Mouse (Mus musculus) left cerebral cortex, postnatal 4 days (tissue): ENCODE data around the gene Ribc1. TPM values are rescaled to one million over a fixed set of nuclear protein-coding genes. Genes with fewer than 3 reads are reported as not detected.

Experiments used
- DNase-seq: peaks from one replicate; pipeline ENCODE4 v3.0.0-alpha.2; 2022
- intact Hi-C: fragments of 180-260 bp; cut with DNase I; formaldehyde crosslinking; loops from one replicate; pipeline ENCODE4 v1.15.1; 2025
- total RNA-seq, 2 experiments: library from RNA; stranded (reverse); gene quantifications; 2 replicates each; pipeline ENCODE4 v1.2.3; 2021

The Ribc1 gene
- total RNA-seq, result under 1 TPM; 0.24 to 0.76 TPM

DNA sequence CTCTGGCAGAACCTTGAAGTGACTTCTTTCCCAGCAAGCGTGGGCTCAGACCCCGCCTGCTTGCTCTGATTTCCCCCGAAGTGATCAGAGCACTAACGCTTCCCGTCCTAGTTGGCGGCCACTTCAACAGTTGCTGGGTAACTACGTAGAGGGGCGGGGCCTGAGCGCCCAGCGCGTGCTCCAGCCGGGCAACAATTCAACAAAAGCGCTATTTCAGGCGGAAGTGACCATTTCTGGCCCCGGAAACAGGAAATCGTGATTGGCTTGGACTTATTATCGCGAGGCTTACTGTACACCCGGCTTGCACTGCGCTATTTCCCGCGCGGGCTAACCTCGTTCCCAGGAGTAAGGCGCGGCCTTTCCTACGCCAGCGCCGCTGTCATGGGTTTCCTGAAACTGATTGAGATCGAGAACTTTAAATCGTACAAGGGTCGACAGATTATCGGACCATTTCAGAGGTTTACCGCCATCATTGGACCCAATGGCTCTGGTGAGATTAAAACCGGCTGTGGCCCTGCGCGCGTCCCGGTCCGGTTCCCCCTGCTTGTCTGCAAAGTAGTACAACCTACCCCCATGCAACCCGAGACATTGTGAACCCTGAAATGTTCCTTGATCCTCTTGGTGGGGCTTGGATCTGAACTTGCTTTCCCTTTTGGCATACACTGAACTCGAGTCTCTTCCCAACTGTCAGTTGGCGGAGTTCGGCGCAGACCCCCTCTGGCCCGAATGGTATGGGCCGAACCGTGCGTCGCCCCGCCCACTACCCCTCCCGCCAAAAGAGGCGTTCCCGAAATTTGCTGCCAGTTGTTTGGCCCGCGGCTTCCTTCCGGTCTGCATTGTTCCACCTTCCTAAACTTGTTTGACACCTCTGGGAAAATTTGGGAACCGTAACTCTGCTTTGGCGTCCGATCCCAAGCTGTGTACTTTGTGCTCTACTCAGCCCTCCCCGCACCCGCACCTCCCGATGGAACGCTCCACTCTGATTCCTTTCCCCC, at the start of gene Ribc1, which contains the start of gene Smc1a:
TSS of gene Ribc1 (minus strand) at position 145 of the 995 bp plus-strand sequence.
TSS of gene Smc1a (plus strand) at position 278 of the 995 bp plus-strand sequence.
- DNase-seq, result peak; percentile 90
- intact Hi-C loops, result no loop called here

DNA sequence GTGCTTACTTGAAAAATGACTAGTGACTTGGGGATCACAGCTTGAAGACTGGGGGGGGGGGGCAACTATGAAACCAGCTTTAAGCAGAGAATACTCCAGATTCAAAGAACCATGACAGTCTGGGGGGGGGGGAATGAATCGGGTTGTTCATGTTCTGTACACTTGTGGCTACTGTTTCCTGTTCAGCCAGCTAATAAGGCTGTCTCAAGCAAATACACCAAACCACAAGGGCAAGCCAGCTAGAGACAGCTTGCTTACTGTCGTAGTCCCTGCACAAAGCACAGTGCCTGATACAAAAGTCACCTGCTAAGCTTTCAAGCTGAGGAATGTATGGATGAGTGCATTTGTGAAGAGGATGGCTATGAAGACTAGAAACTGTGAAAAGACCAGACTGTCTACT, 49.6 kb upstream of the Ribc1 start:
- DNase-seq, result no peak
- intact Hi-C loops, result no loop called here

DNA sequence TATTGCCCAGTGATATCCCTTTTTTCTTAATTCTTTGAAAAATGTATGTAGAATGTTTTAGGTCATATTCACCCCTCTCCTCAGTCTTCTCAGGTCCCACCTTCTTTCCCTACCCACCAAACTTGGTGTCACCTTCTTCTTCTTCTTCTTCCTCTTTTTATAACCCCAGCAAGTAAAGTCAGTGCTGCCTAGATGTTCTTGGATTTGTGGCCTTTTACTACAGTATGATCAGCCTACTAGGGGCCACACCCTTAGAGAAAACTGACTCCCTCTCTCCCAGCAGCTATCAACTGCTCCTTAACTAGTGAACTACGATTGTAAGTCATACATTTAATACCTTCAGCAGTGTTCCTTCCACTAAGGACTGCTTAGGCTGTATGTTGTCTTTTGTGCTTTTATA, 38.0 kb upstream of the Ribc1 start:
- no peak for DNase-seq
- intact Hi-C loops, result no loop called here

DNA sequence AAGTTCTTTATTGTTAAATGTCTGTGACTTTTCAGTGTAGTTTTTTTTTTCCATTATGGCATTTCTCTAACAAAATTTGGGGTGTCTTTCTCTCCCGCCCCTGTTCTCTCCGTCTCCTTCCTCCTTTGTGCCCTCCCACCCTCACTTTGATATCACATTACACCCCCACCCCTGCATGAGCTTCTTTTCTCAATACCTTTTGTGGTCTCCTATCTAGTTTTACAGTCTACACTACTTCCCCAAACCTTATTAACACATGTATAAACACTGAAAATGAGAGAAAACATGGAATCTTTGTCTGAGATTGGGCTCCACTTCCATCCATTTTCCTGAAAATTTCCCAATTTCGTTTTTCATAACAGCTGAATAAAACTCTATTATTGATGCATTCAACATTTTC, 36.5 kb upstream of the Ribc1 start:
- DNase-seq, result no peak
- intact Hi-C loops, result no loop called here

DNA sequence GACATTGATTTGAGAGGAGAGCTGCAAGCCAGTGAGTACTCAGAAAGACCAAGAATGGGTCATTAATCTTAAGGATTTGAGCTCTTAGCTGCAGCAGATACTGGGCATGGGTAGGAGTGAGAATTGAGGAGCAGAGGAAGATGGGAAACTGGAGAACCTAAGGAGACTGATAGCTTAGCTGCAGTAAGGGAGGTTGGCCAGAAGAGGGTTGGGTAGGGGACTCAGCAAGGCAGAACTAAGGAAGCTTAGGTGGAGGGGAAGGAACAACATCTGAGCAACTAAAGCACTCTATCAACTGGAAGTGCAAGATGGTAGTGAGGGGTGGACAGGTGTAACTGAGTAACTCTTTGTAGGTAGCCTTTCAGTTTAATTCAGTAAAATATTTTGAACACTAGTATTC, 31.1 kb upstream of the Ribc1 start:
- DNase-seq, result no peak
- intact Hi-C loops, result loop anchor here (10.0 kb wide), 1 partner anchor 98 kb away; the partner anchor contains the start of gene Iqsec2

DNA sequence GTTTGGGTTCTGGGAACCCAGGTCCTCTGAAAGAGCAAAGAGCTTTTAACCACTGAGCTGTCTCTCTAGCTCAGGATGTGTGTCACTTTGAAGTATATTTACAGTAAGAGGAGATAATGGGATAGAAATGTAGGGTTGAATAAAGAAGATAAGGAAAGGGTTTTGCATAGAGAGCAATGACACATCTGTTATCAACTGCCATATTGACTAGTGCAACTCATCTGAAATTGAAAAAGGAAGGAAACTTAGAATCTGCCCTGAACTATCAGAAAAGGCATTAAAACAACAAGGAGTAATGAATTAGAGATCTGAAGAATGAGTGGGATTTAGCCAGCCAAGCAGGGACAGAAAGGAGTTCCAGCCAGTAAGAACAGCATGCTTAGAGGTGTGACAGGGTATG, 23.8 kb upstream of the Ribc1 start:
- no peak for DNase-seq
- intact Hi-C loops, result loop anchor here (10.0 kb wide), 1 partner anchor 105 kb away; the partner anchor contains the start of gene Iqsec2

DNA sequence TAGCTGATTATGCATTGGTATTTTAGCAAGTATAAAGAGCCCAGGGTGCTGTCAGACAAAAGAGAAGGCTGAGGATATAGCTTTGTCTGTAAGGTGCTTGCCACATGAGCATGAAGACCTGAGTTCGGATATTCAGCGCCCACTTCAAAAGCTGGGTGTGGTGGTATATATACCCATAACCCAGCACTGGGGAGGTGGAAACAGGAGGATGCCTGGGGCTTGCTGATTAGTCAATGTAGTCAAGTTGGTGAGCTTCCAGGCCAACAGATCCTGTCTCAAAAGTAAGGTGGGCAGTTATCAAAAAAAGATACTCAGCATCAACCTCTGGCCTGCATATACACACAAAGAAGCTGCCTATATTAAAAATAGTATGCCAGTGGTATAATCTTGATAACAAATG, 3.2 kb upstream of the Ribc1 start:
- intact Hi-C loops, result no loop called here
- DNase-seq, result no peak

DNA sequence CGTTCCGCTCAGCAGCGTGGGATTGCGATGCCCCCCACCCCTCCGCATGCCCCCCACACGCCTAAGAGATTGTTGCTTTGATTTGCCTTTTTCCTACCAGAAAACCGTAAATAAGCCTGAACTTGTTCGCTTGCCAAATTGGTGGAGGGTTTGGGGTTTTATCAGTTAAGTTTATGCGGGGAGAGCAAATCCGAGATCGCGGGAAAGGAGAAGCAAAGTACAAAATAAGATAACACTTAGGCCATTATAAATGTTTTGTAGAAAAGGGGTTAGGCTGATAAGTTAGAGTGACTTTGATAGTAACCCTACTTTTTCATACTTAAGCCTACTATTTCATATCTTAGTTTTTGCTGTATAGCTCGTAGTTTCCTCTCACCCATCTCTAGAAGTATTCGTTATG, 1.1 kb upstream of the Ribc1 start:
- no peak for DNase-seq
- intact Hi-C loops, result no loop called here

DNA sequence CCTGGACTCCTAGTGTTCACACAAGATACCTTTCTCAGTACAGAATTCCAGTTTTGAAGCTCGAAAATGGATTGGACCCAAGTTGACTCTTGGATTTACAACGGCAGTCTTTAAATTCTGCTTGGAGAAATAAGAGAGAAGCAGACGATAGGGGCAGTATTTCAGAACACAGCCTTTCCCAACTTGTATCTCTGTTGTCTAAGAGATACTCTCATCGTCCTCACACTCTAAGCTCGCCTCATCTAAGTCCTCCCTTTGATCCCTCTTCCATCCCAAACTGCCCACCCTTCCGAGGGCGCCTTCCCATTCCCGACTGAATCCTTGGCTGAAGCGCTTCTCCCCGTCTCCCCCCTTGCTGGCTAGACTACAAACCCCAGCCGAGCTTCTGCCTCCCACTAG, 344 bp downstream of the Ribc1 start:
- intact Hi-C loops, result no loop called here
- DNase-seq, result no peak

DNA sequence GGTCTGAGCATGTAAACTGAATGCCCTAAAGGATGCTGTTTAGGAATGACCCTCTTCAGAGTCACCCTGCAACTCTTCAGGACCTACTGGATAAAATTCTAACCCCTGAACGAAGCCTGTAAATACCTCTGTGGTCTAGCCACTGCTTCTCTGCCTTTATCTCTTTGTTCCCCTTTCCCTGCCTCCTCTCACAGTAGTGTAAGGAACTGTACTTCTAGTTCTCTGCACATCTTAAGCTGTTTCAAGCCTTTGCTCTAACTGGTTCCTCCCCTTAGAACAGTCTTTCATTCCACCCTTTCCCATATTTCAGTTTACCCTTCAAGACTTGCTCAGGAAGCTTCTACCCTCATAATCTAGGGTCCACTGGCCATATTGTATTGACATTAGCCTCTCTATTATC, 8.2 kb downstream of the Ribc1 start:
- intact Hi-C loops, result no loop called here
- DNase-seq, result no peak

DNA sequence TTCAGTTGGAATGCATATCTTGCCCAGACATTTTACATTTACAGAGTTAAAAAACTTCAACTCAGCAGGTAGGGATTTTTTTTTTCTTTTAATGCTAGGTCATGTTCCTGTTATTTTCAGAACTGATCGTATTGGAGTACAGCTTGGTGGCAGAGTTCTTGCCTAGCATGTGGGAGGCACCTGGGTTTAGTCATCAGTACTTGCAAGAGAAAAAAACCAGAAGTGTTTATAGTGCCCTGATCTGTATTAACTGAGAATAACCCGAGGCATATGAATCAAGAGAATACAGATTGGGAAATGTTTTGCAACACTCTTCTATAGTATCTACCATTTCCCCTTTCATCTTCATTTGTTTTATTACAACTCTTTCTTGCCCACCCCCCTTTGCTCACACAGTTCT, 13.2 kb downstream of the Ribc1 start:
- DNase-seq, result no peak
- intact Hi-C loops, result no loop called here

DNA sequence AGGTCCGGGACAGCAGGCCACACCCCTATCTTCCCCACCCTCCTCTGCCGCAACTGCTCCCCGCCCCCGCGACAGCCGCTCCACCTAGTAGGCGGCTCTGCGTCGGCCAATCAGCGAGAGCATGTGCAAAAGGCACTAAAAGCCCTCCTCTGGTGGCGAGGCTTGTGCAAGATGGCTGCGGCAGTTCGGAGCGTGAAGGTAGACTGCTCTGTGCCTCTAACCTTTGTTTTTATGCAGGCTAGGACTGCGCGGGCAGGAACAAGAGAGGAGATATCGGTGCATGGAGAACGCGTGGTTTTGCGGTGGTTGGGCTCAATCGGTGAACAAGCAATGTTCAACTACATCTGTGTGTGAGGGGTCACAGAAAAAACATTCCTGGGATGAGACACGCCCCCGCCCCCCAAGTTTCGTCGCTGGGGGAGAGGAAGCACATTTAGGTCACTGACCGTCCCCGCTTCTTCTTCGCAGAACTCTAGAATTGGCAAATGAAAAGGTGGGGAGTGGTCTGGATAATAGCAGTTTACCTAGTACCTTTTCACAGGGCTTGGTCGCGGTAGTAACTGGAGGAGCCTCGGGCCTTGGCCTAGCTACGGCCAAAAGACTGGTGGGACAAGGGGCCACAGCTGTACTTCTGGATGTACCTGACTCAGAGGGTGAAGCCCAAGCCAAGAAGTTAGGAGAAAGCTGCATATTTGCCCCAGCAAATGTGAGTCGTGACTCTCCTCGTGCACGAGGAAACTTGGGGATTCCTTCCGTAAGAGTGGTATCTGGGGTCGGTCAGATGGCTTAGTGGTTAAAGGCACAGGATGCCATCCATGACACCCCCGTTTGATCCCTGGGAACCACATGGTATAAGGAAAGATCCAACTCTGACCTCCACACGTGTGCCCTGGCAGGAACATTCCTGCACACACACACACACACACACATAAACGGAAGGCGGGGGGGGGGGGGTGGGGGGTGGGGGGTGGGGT, 14.1 kb downstream of the Ribc1 start, which contains the start of gene Hsd17b10:
TSS of gene Hsd17b10 (plus strand) at position 109 of the 974 bp plus-strand sequence.
- DNase-seq, result peak; percentile 82
- intact Hi-C loops, result no loop called here

DNA sequence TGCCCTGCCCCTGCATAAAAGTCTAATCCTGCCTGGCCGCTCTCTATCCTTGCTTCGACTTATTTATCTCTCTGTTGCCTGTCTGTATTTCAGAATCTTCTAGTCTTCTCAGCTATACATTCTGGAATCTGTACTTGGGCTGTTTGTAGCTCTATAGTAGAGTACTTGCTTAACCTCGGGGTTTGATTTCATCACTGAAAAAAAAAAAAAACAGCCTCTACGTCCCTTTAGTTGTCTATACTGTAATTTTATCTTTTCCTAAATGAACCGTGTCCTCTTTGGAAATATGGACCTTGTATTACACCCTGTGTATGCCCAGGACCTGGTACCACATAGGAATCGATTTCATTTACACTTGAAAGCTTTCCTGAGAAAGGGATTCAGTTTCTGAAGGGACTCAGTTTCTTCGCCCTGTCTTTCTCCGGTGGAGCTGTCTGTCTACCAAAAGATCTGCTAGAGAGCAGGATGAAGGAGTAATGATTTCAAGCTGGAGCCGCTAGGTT, 14.9 kb downstream of the Ribc1 start:
- intact Hi-C loops, result no loop called here
- DNase-seq, result no peak

DNA sequence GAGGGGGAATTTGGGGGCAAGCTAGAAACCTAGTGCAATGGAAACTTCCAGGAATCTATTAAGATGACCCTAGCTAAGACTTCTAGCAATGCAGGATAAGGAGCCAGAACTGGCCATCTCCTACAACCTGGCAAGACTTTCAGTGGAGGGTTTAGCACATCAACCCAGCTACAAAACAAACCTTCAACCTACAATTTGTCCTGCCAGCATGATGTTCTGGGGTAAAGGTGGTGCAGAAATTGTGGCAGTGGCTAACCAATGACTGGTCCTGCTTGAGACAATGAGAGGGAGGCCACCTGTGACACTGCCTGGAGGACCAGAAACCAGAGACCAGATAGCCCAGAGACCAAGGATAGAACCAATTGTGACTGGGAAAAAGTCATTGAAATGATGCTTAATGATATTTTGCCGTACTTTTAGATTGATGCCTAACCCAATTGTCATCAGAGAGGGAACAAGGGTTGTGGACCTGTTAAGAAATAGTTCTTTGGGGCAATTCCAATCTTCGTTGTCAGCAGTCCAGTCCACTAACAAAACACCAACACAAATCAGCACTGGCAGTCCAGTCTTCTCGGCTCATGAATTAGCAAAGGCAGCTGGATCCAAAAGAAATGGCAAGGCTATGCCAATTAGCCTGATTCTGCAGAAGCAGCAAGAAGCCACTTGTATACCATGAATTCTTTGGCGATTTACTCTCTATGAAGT, 16.9 kb downstream of the Ribc1 start:
- DNase-seq, result no peak
- intact Hi-C loops, result no loop called here

Other genes starting within 250 kb of the Ribc1 start
- gene Huwe1, start 215.5 kb downstream of the Ribc1 start, total RNA-seq, result 100 to 1,000 TPM; 300 to 301 TPM
- gene Hsd17b10, start 14.4 kb downstream of the Ribc1 start, total RNA-seq, result 10 to 100 TPM; 49.0 to 58.2 TPM
- gene Smc1a, start 133 bp upstream of the Ribc1 start, total RNA-seq, result 10 to 100 TPM; 57.7 to 69.7 TPM
- gene Iqsec2, start 128.0 kb upstream of the Ribc1 start, total RNA-seq, result 10 to 100 TPM; 50.3 to 56.7 TPM
- gene Kdm5c, start 216.7 kb upstream of the Ribc1 start, total RNA-seq, result 10 to 100 TPM; 67.4 to 89.0 TPM